Mouse (Mus musculus): Measurements from ENCODE around the gene Dpyd.

Gene Dpyd

DNA sequence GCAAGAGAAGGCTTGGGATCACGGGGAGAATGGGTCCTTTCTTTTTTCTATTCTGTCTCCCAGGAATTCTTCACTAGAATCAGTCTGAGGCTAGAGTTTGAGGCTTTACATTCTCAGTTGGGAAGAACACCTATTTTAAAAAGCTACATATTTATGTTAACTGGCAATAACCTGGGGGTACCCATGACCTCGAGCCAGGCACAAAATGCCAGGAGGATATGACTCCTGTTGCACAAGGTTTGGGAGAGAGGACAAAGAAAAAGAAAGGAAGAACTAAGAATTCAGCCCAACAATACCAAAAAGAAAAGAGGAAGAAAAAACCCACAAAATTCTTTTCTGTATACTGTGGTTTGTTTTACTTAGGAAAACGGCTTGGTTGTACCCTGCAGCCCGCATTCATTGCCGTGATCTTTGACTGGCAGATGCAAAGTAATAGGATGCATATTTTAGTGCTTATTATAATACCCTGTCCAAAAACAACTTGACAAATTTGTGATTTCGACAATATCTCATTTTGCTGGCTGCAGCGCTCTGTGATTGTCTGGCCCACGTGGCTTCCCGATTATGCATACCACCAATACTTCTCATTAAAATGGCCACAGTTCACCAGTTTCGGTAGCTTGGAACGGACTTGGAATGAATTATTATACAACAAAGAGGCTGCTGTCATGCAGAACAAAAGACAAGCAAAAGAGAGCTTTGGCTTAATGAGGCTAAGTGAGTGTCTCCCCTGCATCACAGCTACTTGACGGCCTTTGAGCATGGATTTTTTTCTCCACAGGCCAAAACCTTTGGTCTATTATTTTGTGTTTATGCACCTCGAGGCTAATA, 799.8 kb downstream of the Dpyd start:
- DNase-seq (ENCODE audit: low spot score) = no peak

DNA sequence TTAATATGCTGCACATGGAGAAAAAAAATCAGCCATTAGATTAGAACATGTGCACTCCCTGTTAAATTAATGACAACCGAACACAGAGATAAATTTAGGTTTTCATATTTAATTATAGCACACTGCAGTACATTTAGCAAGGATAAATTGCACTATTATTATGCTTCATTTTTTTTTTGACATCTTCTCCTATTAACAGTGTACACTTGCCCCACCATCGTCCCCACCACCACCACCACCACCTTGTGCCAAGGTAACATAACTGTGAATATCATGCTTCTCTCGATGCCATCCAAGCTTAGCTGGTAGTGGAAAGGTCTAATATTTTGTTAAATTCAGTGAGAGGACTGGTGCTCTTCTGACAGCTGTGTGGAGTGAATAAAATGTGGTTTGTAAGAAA, 800.5 kb downstream of the Dpyd start:
- no peak for DNase-seq (ENCODE audit: low spot score)

DNA sequence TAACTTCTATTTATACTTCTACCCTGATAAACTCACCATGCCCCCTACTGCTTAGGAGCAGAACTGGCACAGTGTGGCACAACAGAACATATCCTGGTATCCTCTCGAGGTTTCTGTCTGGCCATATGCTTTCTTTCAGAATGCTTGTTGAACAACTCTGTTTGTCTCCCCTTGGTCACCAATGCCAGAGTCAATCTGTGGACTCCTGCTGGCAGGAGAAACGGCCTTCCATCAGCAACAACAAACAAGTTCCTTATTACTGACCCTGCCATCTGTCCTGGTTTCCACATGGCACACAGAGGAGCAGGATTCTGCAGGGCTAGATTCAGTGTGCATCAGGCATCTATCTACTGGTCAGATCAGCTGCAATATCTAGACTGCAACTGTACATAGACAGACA, 807.0 kb downstream of the Dpyd start:
- no peak for DNase-seq (ENCODE audit: low spot score)

DNA sequence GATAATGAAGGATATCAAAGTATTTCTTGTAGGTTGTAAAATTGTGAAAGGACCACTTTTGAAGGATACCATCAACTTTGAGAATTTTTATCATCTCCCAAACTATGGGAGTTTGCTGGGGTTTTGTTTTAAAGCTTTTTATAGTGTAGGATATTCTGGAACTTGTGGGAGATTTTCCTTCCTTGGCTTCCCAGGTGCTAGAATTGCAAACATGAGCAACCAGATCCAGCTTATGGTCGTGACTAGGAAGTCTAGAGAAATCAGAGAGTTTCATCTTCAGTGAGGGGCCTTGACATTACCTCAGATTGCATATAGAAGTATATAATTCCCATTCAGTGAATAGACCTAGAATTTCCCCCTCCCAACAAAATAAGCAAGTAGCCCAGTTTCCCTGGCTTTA, 819.2 kb downstream of the Dpyd start:
- DNase-seq (ENCODE audit: low spot score) = no peak

DNA sequence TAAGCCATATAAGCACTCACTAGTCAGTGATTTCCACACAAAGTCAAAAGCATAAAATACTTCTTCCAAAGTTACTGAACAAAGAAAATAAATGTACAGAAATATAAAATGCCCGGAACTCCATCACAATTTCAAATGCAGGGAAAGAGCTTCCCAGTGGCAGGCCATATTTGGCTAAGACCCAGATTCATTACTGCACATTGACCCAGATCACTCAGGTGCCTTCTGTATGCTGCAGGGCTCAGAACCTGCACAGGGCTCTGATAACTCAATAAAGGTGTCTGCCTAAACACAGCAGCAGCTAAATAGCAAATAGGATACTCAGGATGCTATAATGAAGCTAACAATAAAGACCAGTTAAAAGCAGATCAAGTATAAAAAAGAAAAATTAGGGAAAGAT, 820.5 kb downstream of the Dpyd start:
- DNase-seq (ENCODE audit: low spot score) = no peak

DNA sequence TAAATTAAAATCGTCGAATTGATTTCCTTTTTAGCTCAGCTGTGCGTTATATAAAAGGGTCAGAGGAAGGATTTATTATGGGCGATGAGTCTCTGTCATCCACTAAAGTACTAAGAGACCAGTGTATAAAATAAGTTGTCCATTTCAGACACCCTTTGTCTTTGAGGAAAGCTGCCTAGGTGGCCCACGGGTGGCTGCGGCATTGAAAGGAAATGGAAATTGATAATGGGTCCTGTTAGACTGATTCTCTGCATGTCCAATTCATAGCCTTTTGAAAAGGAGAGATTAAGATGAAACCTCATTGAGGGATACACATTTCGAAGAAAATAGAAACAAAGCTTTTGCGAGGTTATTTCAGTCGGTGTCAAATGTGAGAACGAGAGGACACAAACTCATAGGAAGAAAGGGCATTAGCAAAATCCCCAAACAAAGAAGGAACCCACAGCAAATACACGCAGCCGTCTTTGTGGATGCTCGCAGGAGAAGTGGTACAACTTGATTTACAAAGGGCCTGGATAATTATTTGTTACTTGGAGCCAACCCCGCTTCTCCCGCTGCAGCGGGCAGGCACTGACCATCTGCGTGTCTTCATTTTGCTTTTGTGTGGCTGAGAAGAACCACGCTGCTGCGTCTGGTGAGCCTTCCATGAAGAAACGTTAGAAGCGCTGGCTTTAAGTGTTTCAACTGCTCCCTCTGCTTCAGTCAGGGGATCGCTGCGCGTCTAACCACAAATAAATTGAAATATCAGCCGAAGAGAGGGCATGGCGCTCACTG, 825.6 kb downstream of the Dpyd start:
- DNase-seq (ENCODE audit: low spot score) = no peak

DNA sequence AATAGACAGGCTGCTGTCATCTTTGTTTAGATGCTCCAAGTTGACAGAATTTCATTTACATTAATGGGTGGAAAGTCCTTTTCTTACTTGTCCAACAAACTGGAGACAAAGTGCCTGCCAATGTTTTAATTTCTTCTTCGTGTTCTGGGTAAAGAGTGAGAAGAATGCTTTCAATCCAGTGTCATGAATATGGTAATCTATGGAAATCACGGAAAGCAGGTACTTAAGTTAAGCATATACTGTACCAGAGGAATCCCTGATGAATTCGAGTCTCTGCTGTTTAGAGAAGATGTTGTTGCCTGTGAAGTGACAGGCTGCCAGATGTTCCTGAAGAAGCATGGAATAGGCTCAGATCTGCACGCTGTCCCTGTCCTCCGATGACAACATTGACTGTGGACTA, 835.3 kb downstream of the Dpyd start:
- no peak for DNase-seq (ENCODE audit: low spot score)

DNA sequence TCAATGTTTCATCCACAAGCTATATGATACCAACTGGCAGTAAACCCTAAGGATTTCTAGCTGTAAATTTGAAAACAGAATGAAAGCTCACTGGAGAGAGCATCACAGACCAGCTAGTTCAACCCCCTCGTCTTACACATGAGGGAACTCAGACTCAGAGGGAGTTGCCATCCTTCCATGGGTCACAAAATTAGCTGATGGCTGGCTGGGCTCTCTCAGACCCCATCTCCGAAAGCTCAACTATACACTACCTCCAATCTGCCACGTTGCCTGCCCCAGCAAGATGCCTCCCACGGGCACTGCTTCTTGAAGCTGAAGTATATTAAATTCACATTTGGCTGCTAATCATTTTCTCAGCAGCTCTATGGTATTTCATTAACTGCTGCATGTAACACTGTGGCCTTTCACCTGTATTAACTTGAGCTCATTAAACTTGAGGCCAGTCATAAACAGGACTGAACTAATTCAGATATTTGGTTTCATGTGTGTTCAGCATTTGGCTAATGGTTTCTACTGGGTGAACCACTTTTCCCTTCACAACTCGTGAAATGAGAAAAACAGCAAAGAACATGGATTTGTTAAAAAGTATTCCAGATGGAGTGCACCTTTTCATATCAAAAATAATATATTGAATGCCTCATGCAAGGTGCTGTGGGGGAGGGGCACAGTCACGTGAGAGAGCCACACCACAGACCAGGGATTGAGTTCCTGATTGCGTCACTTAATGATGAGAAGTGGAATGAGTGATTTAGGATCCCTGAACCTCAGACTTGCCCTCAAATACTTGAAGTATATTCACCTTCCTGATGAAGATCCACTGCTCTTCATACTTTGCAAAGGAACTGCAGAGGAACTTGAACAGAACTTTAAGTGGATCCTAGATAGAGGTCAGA, 841.2 kb downstream of the Dpyd start:
- no peak for DNase-seq (ENCODE audit: low spot score)

DNA sequence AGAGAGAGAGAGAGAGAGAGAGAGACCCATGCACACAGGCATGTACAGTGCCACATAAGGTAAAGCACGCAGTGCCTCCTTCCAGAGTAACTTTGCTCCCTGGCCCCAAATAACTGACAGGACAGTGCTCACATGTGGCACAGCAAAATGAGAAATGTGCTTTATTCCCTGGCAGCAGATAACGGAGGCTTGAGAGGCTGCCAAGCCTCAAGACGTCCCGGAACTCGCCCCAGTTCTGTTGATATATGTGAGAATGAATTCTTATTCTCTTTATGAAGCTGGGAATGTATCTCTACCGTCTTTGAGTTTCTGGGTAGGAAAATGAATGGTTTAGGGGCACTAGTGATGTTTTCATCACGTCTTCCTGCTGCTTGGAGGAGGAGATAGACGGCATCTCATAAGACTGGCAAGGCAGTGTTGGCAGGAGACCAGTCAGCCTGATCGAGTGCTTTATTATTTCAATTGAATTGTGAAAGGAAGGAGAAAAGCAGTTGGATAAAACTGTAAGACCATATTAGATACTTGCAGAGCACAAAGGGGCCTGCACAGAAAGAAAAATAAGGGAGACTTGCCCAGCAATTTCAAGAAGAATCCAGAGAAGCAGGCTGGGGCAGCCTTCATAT, 857.3 kb downstream of the Dpyd start:
- DNase-seq (ENCODE audit: low spot score) = no peak

DNA sequence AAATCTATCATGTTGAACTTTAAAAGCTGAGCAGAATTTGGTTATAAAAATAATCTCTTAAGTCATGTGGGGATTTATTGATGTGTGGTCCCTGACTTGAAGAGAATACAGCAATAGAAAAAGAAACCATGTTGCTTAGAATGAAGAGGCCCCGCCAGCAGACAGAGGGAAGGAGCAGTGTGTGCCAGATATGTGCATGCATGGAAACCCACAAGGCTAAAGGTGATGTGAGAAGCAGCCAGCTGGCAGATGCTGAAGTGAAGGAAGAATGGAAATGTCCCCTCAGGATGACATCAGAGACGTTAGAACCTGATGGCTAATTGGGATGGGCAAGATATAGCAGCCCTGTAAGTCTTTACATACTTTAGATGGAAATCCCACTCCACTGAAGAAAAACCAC, 857.8 kb downstream of the Dpyd start:
- DNase-seq (ENCODE audit: low spot score) = no peak

DNA sequence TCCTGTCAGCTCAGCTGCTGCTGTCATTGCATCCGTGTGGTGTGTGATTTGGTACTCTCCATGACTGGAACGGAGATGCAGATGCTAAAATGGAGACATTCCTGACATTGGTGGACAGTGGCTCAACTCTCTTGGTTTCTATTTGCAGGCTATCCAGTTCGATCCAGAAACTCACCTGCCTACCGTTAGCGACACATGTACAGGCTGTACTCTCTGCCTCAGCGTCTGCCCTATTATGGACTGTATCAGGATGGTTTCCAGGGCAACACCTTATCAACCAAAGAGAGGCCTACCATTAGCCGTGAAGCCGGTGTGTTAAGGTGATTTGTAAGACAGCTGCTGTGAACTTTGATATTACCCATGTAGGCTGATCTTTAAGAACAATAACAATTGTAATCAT, 869.4 kb downstream of the Dpyd start:
- DNase-seq (ENCODE audit: low spot score) = no peak

DNA sequence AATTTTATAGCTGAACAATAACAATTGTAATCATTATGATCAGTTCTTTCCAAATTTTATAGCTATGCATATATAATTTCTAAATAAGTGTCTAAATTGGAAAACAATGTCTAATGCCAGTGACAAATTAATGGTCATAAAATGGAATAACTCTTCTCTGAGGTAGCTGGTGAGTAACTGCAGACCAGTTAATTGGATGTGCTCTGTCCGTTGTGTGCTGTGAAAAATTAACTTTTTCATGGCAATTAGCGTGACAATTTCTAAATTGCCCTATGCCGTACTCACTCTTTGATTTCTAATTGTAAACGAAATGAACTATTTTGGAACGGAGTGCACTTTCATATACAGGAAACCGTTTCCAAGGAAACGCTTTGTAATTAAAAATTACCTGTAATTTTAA, 869.8 kb downstream of the Dpyd start:
- no peak for DNase-seq (ENCODE audit: low spot score)

DNA sequence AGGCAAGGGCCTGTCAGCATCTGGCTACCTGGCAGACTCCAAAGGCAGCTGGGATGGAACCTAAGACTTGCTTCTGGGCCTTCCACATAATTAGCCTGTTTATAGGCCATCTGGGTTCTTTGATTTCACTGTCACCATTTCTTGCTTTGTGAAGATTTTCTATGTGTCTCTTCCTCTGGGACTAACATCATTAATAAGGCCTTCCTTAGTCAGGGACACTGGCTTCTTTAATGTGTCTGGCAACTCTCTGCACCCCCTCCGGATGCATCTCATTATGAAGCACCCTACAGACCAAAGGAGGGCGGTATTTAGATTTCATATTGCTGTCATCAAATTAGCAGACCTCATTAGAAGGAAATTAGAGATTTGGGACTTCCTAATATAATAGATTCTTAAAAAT, 885.6 kb downstream of the Dpyd start:
- DNase-seq (ENCODE audit: low spot score) = no peak

DNA sequence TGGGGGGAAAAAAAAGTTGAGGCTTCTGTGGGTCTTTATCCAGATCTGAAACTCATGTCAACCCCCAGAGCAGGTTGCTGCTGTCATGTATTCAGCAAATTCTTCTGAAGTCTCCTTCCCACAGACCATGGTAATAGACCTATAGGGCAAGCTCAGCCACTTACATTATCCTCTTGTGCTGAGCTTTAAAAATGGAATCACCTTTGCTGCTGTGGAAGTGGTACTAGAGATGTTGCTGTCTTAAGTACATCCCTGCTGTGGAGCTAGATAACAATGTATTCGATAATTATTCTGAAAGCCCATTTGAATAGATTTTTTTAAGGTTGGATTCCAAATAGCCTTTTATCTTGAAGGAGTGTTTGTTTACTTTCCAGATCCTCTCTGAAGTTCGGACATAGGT, 902.1 kb downstream of the Dpyd start:
- DNase-seq (ENCODE audit: low spot score) = no peak

DNA sequence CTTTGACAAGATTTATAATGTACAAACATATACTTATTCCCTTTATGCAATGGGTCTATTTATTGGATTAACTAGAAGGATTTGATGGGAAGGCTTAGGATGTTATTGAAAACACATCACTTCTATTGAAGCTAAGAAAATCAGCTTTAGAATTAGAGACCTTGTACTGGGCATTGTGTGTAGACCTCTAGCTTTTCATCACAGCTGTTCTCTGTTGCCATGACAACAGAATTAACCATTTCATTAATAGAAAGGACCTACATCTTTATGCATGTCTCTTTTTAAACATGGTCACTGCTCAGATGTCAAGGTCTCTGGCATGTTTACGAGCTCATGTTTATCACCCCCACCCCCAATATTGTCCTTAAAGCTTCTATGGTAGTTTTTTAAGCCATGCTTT, 902.5 kb downstream of the Dpyd start:
- no peak for DNase-seq (ENCODE audit: low spot score)

DNA sequence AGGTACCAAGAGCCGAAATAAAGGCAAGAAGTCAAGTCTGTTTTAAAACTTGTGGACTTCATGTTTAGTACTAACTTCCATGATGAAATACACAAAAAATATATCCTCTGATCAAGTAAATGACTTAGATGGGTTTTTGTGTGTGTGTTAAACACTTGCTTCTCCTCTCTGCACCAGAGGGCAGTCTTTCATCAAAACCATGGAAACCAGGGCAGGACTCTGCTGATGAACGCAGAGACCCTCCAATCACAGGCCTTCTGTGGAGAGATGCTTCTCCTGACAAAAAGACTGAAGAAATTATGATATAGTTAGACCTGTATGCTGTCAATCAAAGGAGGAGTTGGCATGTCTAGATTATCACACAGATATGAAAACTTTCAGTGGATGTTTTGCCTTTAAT, 905.8 kb downstream of the Dpyd start:
- DNase-seq (ENCODE audit: low spot score) = peak; percentile 4
